Mouse (Mus musculus) embryo, embryonic 10.5 days (tissue): Measurements from ENCODE around the gene Lpp.
"Not testable (repeated sequence)": the region's sequence is repeated elsewhere in the genome, so short reads cannot be mapped to it uniquely, and the experiment has no call there.

Experiments
- DNase-seq: peaks from one replicate; pipeline ENCODE4 v3.0.0-alpha.2; 2015; ENCODE audit warnings: low spot score

Gene Lpp

DNA sequence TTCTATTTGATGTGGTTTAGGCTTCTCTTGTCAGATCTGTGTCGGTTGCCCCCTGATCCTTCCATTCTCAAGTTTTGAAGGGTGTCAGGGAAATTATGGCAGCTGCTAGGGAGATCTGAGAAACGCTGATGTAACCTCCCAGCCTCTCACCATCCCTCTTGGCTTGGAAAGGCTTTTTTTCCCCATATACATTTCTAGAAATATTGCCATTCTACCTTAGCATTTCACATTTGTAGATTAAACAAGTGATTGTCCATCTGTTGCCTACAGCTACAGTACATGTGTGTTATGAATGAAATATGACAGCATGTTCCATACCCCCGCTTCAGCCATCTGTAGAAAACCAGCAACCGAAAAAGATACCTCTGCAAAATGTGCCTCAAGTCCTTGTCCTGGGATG lies 589.5 kb downstream of the Lpp start:
- DNase-seq = no peak

DNA sequence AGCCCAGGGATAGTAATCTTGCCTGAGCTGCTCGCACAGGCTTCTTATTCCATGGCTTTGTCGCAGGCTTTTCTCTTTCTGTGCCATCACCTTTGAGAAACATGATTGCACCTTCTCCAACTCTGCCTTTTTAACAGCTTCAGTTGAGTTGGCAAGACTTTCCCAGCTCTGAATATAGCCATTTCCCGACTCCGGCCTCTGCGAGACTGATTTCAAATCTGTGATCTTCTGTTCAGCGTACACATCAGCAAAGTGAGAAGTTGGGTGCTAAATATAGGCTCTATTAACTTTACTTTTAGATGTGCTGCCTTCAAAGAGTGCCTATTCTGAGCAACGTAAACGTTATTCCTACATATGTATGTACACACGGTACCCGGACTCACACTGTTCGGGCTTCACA lies 597.0 kb downstream of the Lpp start:
- no peak for DNase-seq

GRCm38 (mm10) chr16:24991059-24991541 lies 597.8 kb downstream of the Lpp start:
- no peak for DNase-seq

- no peak for DNase-seq
Observed at GRCm38 (mm10) chr16:24991995-24992394, 598.7 kb downstream of the Lpp start.

- DNase-seq = no peak
Observed at GRCm38 (mm10) chr16:24992494-24992893, 599.2 kb downstream of the Lpp start.

- DNase-seq = no peak
Observed at GRCm38 (mm10) chr16:25010980-25011877, 617.9 kb downstream of the Lpp start.

DNA sequence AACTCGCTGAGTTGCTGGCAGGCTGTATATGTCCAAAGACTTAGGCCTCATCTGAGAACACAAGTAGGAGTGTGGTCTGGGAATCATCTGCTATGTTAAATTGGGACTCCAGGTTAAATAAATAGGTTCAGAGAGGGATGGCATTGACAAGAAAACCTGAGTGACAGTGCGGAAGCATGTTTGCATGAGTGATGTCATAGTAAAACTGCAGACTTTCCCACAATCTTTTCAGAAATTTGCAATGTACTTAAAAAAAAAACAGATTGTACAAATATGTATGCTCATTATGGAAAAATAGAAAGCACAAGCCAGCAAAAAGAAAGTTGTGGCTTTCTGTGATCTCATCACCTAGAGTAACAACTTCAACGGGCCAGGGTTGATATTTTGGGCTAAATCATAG lies 619.6 kb downstream of the Lpp start:
- DNase-seq = no peak

DNA sequence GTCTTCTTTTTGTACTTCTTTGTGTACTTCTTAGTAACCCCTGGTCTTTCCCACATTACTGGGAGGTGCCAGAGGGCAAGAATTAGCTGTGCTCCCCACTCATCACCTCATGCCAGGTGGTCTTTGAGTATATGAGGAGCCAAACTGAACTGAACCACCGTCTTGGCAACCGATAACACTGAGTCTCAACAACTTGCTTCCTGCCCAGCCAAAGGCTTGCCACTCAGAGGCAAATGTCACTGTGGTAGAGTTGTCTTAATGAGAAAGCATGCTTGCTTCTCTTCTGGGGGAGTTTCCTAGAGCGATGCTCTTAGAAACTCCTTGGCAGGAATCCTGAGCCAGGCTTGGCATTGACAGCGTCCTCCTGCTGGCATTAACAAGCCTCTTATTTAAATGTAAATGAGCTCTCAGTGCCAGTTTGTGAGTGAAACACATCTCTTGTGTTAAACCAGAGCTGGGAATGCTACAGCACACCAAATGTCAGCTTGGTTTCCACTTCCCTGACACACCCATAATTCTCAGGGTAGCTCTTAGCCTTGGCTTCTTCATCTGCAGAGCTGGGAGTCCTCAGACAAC lies 623.0 kb downstream of the Lpp start:
- no peak for DNase-seq

DNA sequence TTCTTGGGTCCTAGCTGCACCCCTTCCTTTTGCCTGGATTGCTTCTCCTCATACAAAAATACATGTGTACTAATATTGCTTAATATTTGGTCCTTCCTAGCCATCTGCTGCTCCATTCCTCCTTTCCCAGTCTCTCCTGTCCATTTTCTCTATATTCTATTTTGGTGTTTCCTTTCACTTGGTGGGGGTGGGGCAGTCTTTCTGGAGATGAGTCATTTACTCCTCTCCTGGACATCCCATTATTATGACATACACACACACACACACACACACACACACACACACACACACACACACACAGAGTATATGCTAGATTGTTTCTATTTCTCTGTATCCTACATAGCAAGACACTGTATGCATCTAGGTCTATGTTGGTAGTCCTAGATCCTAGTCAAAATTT lies 623.7 kb downstream of the Lpp start:
- no peak for DNase-seq

DNA sequence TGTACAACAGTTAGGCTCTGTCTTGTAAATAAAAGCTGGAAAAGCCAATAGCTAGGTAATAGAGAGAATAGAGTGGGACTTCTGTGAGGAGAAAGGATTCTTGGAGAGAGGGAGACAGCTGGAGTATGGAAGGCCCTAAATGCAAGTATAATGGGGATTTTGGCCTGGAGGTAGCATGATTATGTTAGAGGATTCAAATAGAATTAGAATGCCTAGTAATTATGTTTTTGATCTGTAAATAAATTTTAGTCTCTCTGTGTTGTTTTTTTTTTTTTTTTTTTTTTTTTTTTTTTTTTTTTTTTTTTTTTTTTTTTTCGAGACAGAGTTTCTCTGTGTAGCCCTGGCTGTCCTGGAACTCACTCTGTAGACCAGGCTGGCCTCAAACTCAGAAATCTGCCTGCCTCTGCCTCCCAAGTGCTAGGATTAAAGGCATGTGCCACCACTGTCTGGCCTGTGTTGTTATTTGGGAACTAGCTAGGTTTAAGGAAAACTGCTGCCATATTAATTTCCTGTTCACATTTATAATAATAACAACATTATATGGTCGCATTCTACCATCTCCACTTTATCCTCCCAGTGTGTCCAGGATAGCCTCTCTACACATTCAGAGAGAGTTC lies 628.5 kb downstream of the Lpp start:
- not testable (repeated sequence) for DNase-seq

DNA sequence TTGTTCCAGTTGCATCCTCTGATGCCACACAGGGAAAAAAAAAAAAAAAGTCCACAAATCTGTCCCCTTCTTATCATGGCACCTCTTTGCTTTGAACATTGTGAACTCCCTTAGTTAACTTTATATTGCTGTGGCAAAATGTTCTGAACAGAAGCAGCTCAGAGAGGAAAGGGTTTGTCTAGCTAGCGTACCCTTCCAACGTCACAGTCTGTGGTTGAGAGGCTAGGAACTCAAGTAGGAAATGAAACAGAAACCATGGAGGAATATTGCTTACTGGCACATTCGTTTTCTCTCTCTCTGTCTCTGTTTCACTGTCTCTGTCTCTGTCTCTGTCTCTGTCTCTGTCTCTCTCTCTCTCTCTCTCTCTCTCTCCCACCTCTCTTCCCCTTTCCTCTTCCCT lies 631.3 kb downstream of the Lpp start:
- DNase-seq = no peak

DNA sequence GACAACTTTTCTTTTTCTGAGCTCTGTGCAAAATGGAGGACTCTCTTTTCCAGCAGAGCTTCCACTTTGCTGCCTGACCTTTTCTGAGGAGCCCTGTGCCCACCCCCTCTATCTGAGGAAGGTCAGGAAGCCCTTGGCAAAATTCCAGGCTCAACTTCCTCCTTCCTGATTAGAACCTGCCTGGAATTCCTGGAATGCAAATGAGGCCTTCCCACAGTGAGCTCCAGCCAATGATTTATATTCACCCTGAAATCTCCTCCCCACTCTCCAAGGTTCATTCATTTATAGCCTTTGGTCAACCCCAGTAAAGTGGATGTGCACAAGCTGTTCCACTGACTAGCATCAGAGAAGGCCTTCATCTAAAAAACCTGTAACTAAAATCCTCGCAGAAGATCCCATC lies 632.9 kb downstream of the Lpp start:
- peak; percentile 33 for DNase-seq

GRCm38 (mm10) chr16:25029548-25029947 lies 636.2 kb downstream of the Lpp start:
- DNase-seq = no peak

DNA sequence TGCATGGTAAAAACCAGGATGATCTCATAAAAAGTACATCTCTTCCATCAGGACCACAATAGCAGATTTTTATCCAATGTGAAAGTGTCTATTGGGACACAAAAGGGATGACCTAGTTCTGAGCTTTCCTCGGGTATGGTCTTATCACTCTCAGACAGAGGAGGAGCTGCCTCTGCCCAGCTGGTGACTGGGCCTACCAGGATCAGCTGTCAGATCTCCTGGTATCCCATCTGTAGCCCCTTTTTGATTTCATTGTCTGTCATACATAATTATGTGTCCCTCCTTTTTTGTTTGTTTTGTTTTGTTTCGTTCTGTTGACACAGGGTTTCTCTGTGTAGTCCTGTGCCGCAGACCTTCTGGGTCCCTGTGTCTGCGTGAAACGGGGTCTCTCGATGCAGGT lies 644.1 kb downstream of the Lpp start:
- no peak for DNase-seq

- DNase-seq = no peak
Observed at GRCm38 (mm10) chr16:25038529-25038928, 645.2 kb downstream of the Lpp start.

- peak; percentile 23 for DNase-seq
Observed at GRCm38 (mm10) chr16:25039904-25040303, 646.6 kb downstream of the Lpp start.

GRCm38 (mm10) chr16:25041165-25041564 lies 647.9 kb downstream of the Lpp start:
- no peak for DNase-seq

- DNase-seq = no peak
Observed at GRCm38 (mm10) chr16:25041855-25042529, 648.7 kb downstream of the Lpp start.
